Mouse (Mus musculus) liver, adult 10 weeks (tissue): ENCODE results near the gene Camkv. TPM values are rescaled to one million over a fixed set of nuclear protein-coding genes. Genes with fewer than 3 reads are reported as not detected.

Experiments used
- polyA plus RNA-seq: library from polyadenylated mRNA; stranded (reverse); fragments of 350-450 nt; fragmentation: Illumina TruSeq; extraction: RNeasy Lipid Tissue Mini Kit (QIAGEN cat#74804); gene quantifications from one replicate; pipeline ENCODE4 v1.2.3, GENCODE M21; 2014; ENCODE audit warnings: low read depth, low replicate concordance

The Camkv gene
- not detected for polyA plus RNA-seq

DNA sequence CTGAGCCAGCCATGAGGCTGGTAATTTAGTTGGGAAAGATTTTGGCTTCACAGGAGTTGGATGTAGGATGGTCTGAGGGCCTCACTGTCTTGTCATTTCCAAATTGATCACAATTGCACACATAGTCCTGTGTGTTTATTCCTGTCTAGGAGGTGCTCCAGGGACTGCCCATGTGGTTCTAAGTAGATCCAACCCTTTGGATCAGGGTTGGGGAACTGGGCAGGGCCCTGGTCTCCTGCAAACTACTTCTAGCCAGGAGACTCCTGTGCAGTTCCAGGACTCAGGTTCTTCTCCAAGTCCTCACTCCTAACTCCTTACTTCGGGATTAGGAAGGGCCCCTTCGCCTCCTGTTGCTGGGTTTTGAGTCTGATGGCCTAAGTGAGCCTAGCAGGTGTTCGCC lies at the start of gene Camkv:
Camkv (plus strand) TSS at position 301 of the 400 bp plus-strand sequence.

GRCm38 (mm10) chr9:107887804-107888266 lies 47.6 kb upstream of the Camkv start, which contains the start of gene Mon1a:
Mon1a (plus strand) TSS chr9:107888151.

GRCm38 (mm10) chr9:107906252-107906966 lies 29.1 kb upstream of the Camkv start, which contains the start of gene Mst1r:
Mst1r (plus strand) TSS chr9:107906873.

GRCm38 (mm10) chr9:107928169-107928568 lies 7.3 kb upstream of the Camkv start, which contains the start of gene Actl11:
Actl11 (plus strand) TSS chr9:107928469.

GRCm38 (mm10) chr9:107949922-107950235 lies 14.4 kb downstream of the Camkv start, which contains the start of gene Traip:
Traip (plus strand) TSS chr9:107950136.

DNA sequence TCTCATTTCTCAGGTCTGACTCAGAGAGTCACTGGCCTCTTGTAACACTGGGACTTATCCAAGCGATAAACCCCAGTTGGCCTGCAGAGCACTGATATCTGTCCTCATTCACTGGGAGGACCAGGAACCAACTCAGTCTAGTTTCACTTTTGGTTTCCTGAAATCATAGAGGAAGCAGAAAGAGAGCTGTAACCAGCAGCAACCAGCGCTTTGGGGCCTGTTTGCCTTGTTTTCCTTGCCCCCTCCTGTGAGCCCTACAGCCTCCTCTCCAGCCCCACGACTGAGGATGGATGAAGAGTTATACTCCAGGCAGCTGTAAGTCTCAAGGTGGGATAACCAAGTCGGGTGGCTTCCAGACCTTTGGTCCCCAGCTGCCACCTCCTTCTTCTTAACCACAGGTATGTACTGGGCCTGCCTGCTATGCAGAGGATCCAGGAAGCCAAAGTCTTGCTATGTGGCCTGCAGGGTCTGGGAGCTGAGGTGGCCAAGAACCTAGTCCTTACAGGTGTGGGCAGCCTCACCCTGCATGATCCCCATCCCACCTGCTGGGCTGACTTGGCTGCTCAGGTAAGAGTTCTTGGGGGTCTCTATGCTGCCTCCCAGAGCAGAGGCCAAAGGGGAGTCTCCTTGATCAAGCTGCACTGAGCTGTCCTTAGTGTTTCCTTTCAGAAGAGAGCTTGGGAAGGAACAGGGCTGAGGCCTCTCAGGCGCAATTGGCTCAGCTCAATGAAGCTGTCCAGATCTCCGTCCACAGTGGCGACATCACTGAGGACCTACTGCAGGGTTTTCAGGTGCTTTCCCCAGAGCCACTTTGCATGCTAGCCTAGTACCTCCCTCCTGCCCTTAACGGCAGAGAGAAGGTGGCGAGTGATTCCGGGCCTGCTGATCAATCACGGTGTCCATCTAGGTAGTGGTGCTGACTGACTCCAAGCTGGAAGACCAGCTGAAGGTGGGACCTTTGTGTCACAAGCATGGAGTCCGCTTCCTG lies 40.2 kb downstream of the Camkv start, which contains the start of gene Uba7:
Uba7 (plus strand) TSS at position 107 of the 988 bp plus-strand sequence.

DNA sequence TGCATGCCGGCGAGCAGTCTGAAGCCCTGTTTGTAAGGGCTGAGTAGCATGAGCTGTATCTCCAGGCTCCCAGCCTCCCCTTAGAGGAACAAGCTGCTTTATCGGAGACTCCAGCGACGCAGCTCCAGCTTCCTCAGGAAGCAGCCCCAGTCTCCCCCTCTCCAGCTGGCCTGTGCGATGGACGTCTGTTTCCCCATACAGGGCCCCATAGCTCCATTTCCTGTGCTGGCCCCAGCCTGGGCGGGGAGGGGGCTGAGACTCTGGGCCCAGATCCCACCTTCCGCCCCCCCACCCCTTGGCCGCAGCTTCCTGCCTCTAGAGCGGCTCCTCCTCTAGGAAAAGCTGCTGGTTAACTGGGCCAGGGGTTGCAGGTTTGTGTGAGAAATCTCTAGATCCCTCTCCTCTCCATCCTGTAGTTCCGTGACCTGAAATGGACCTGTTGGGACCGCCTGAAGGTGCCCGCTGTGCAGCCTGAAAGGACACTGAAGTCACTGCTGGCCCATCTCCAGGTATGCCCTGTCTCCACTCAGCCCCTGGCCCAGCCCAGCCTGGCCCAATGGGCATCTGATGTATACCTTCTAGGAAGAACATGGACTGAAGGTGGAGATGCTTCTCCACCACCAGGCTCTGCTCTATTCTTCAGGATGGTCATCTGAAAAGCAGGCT lies 47.3 kb downstream of the Camkv start, which contains the start of gene Gm20661:
Gm20661 (plus strand) TSS at position 378 of the 666 bp plus-strand sequence.

GRCm38 (mm10) chr9:107985131-107986119 lies 50.0 kb downstream of the Camkv start, which contains the start of gene Inka1:
Inka1 (minus strand) TSS chr9:107985879.

DNA sequence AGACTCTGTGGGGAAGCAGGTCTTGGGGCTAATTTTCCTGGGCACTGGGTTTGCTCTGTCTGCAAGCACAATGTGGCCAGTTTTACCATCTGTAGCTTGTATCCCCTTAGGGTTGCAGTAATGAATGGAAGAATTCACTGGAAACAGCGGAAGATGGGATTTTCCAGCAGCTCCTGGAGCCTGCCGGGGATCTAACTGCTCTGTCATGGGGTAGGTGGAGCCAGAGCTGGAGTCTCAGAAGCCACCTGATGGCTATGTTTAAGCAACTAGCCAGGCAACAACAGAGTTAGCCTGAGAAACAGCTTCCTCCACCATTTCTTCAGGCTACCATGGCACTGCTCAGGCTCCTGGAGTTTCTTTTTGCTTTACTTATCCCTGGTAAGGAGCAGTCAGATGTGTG lies 56.7 kb downstream of the Camkv start, which contains the start of gene Cdhr4:
Cdhr4 (plus strand) TSS at position 301 of the 400 bp plus-strand sequence.

DNA sequence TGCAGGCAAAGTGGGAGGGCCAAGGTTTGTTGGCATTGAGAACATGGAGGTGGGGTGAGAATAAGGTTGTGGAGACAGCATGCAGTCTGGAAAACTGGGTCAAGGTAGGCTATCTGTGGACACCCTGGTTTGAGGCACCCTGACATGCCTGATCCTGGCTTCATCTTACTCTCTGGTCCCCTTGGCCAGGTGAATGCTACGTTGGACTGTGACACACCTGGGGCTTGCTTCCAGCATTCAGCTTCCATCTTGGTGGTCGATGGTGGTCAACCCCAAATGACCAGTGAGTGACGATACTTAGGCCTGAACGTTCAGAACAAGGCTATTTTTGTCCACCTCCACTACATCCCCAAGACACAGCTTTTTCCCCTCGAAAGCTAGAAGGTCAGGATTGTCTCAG lies 60.6 kb downstream of the Camkv start, which contains the start of gene Gm20662:
Gm20662 (plus strand) TSS at position 301 of the 400 bp plus-strand sequence.

Other genes with a start within 250 kb of the Camkv start
- 0.56 TPM for gene Sema3f, start 225.2 kb upstream of the Camkv start, polyA plus RNA-seq
- gene Rbm5, start 164.7 kb upstream of the Camkv start, polyA plus RNA-seq = 54.1 TPM
- 42.4 TPM for gene Rbm6, start 62.4 kb upstream of the Camkv start, polyA plus RNA-seq
- 0.37 TPM for gene Mon1a, start 47.5 kb upstream of the Camkv start, polyA plus RNA-seq
- not detected for gene Mst1r, start 28.8 kb upstream of the Camkv start, polyA plus RNA-seq
- gene Actl11, start 7.2 kb upstream of the Camkv start, polyA plus RNA-seq = not detected
- gene Traip, start 14.5 kb downstream of the Camkv start, polyA plus RNA-seq = 0.13 TPM
- gene Uba7, start 39.8 kb downstream of the Camkv start, polyA plus RNA-seq = 1.1 TPM
- not detected for gene Gm20661, start 47.4 kb downstream of the Camkv start, polyA plus RNA-seq
- not detected for gene Inka1, start 50.2 kb downstream of the Camkv start, polyA plus RNA-seq
- gene Cdhr4, start 56.8 kb downstream of the Camkv start, polyA plus RNA-seq = not detected
- gene Gm20662, start 60.7 kb downstream of the Camkv start, polyA plus RNA-seq = not detected
- 24.5 TPM for gene Ip6k1, start 66.8 kb downstream of the Camkv start, polyA plus RNA-seq
- 2.0 TPM for gene Gmppb, start 113.6 kb downstream of the Camkv start, polyA plus RNA-seq
- gene Amigo3, start 117.5 kb downstream of the Camkv start, polyA plus RNA-seq = not detected
- gene Mst1, start 144.8 kb downstream of the Camkv start, polyA plus RNA-seq = 9.9 TPM
- 1.7 TPM for gene Rnf123, start 147.7 kb downstream of the Camkv start, polyA plus RNA-seq
- gene Apeh, start 158.9 kb downstream of the Camkv start, polyA plus RNA-seq = 28.2 TPM